Mouse (Mus musculus) E14TG2a.4 (cell line): ENCODE results near the gene Taf1c.

Experiments used
- CTCF ChIP-seq: conservative IDR thresholded peaks from 2 replicates; pipeline ENCODE4 v1.5.1; 2014; ENCODE audit warnings: low read length
- NANOG ChIP-seq: IDR thresholded peaks from 2 replicates; pipeline ENCODE4 v1.6.1; 2014; ENCODE audit warnings: borderline replicate concordance, low read length, mixed read lengths
- POU5F1 ChIP-seq: IDR thresholded peaks from 2 replicates; pipeline ENCODE4 v1.6.1; 2014; ENCODE audit warnings: low read length, borderline replicate concordance

GRCm38 (mm10) chr8:119568251-119568650, 36.8 kb downstream of the Taf1c start:
- no peak for TF ChIP-seq CTCF
- no peak for TF ChIP-seq NANOG
- no peak for TF ChIP-seq POU5F1
